ENCODE assay signal across 14 mouse cellular contexts in the genomic region with DNA sequence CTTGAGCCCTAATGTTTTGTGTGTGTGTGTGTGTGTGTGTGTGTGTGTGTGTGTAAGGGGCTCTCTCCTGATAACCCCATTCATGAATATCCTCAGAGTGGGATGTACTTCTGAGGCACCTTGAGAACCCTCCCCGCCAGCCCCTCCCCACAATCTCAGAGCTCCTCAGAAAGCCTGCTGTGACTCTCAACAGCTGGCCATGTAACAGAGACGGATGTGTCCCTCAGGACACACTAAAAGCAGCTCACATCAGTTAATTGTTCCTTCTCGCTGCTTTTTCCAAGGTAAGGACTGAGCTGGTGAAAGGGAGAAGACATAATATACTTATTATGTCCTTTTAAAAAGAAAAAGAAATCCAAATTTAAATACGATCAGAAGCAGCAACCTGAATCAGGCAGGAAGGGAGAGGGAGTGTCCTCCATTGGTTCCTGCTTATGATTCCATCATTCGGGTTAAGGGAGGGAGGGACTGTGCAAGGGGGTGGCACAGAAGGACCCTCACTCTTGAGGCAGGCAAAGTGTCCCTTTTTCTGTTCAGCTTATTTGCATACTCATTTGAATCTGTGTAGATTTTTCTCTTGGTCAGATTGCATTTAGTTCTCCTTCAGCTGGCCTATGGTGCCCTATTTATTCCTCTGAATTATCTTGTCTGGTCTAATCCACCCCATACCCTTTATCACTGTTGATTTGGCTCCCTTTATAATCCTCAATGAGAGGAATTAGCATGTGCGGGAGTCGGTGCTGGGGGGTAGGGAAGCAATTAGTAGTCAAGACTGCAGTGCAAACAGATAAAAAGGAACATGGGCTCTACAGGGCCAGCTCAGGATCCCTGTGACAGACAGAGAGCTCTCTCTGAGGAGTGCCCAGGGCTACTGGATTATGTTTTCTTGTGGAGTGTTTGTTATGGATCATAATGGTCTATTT. TPM values are rescaled to one million over a fixed set of nuclear protein-coding genes. Genes with fewer than 3 reads are reported as not detected.
DNase-seq lines count a peak whose midpoint lies in the region; ATAC-seq and TF ChIP-seq lines count a peak whose summit lies in the region.
"Had no signal": no experiment of that assay in that cellular context is flagged by ENCODE, and none has a peak within 500 bp of the region (broad histone marks: within the 10 kb centered on the region; RNA-seq: fewer than 3 reads in every experiment).

No protein-coding gene starts in this region.

- ATAC-seq in hindbrain, embryonic 11.5 days (ENCODE audit: low FRiP score), result peak; percentile 81
- peak; percentile 73 for ATAC-seq in midbrain, embryonic 14.5 days (ENCODE audit: low FRiP score, low TSS enrichment)
- no peak for ATAC-seq in intestine, postnatal 0 days

- H3K36me3 ChIP-seq in CH12.LX (replicated peaks in 1 of 2; ENCODE audit: control insufficient read depth in 1 of 2, insufficient read depth in 1 of 2, low read length in 1 of 2), result no peaks in the 10 kb centered on the region
- H3K36me3 ChIP-seq in hindbrain, embryonic 11.5 days (ENCODE audit: control insufficient read depth, insufficient read depth, low read length), result no peaks in the 10 kb centered on the region
- no peaks in the 10 kb centered on the region for H3K36me3 ChIP-seq in midbrain, embryonic 14.5 days (ENCODE audit: control insufficient read depth, insufficient read depth, low read length)
- H3K36me3 ChIP-seq in intestine, postnatal 0 days (ENCODE audit: control insufficient read depth, insufficient read depth), result no peaks in the 10 kb centered on the region
- H3K36me3 ChIP-seq: limb, embryonic 15.5 days; lung, embryonic 15.5 days had no signal

- no peak for DNase-seq in CH12.LX (ENCODE audit: extremely low read depth)
- DNase-seq in embryo, embryonic 11.5 days (ENCODE audit: low read depth, low spot score), result peak; percentile 24
- peak; percentile 33 for DNase-seq in hindbrain, embryonic 11.5 days (ENCODE audit: low spot score)
- DNase-seq in midbrain, embryonic 14.5 days, result peak; percentile 75
- DNase-seq in natural killer cell, adult 2 months (ENCODE audit: low spot score in 2 of 2), result no peak
- no peak for DNase-seq in layer of hippocampus, adult 11-12 months (ENCODE audit: low spot score)
- DNase-seq in layer of hippocampus, adult 9-11 months, result no peak
- DNase-seq: heart, postnatal 10 days; kidney, adult 9 months; layer of hippocampus, postnatal 36 days; thymus, postnatal 36 days had no signal

- peak overlapping the region; percentile 33; the same call in 1 of the 2 replicates for H3K4me2 ChIP-seq in CH12.LX (ENCODE audit: insufficient read depth, low read depth, poor library complexity, severe bottlenecking)
- H3K4me2 ChIP-seq in hindbrain, embryonic 11.5 days (replicated peaks; ENCODE audit: low read depth, low read length), result no peak overlapping the region; the same call in 1 of the 2 replicates
- H3K4me2 ChIP-seq in midbrain, embryonic 14.5 days (ENCODE audit: low read length), result no peak overlapping the region
- H3K4me2 ChIP-seq in intestine, postnatal 0 days (replicated peaks; ENCODE audit: low read depth), result no peak overlapping the region
- H3K4me2 ChIP-seq: limb, embryonic 15.5 days; lung, embryonic 15.5 days had no signal

- no peak overlapping the region for H3K27ac ChIP-seq in CH12.LX (ENCODE audit: insufficient read depth, low read depth)
- peak overlapping the region; percentile 49 for H3K27ac ChIP-seq in hindbrain, embryonic 11.5 days (ENCODE audit: low read depth, low read length)
- peak overlapping the region; percentile 75 for H3K27ac ChIP-seq in midbrain, embryonic 14.5 days (replicated peaks; ENCODE audit: low read depth, low read length)
- no peak overlapping the region for H3K27ac ChIP-seq in intestine, postnatal 0 days (ENCODE audit: low read depth, low read length)
- H3K27ac ChIP-seq: limb, embryonic 15.5 days; lung, embryonic 15.5 days had no signal

- no peaks in the 10 kb centered on the region for H3K9me3 ChIP-seq in CH12.LX (replicated peaks; ENCODE audit: low read length)
- H3K9me3 ChIP-seq in hindbrain, embryonic 11.5 days (ENCODE audit: control insufficient read depth, low read length), result no peaks in the 10 kb centered on the region
- no peaks in the 10 kb centered on the region for H3K9me3 ChIP-seq in midbrain, embryonic 14.5 days (ENCODE audit: control insufficient read depth, low read length)
- no peaks in the 10 kb centered on the region for H3K9me3 ChIP-seq in intestine, postnatal 0 days (ENCODE audit: control insufficient read depth)
- H3K9me3 ChIP-seq: limb, embryonic 15.5 days; lung, embryonic 15.5 days had no signal

- H3K4me1 ChIP-seq in CH12.LX (ENCODE audit: control insufficient read depth in 1 of 2, insufficient read depth in 2 of 2), result peaks cover 7 to 9% of the 10 kb centered on the region in 2 experiments; a peak in 3 of 4 replicates
- H3K4me1 ChIP-seq in hindbrain, embryonic 11.5 days (replicated peaks; ENCODE audit: control insufficient read depth, insufficient read depth, low read length), result 0 out of 2 replicates have a peak, but pooled peaks cover 2% of the 10 kb centered on the region
- H3K4me1 ChIP-seq in midbrain, embryonic 14.5 days (ENCODE audit: control insufficient read depth, insufficient read depth, low read length), result peaks cover 35% of the 10 kb centered on the region
- H3K4me1 ChIP-seq in intestine, postnatal 0 days (replicated peaks; ENCODE audit: control insufficient read depth, insufficient read depth, low read length), result no peaks in the 10 kb centered on the region
- H3K4me1 ChIP-seq: limb, embryonic 15.5 days; lung, embryonic 15.5 days had no signal

- no peak overlapping the region for H3K4me3 ChIP-seq in CH12.LX (replicated peaks in 1 of 3; ENCODE audit: low read depth in 2 of 3, low read length in 2 of 3, poor library complexity in 1 of 3)
- no peak overlapping the region for H3K4me3 ChIP-seq in hindbrain, embryonic 11.5 days (ENCODE audit: low read depth, low read length)
- no peak overlapping the region for H3K4me3 ChIP-seq in midbrain, embryonic 14.5 days (replicated peaks; ENCODE audit: low read depth, low read length)
- no peak overlapping the region for H3K4me3 ChIP-seq in intestine, postnatal 0 days (ENCODE audit: low read depth, low read length)
- H3K4me3 ChIP-seq: limb, embryonic 15.5 days; lung, embryonic 15.5 days had no signal

- no peak for TF ChIP-seq RAD21 in CH12.LX (IDR thresholded peaks at IDR 0.05; ENCODE audit: low read depth, low read length)

- peaks cover 48% of the 10 kb centered on the region for H3K27me3 ChIP-seq in CH12.LX (replicated peaks)
- H3K27me3 ChIP-seq in hindbrain, embryonic 11.5 days (ENCODE audit: control insufficient read depth, insufficient read depth, low read length), result no peaks in the 10 kb centered on the region
- H3K27me3 ChIP-seq in midbrain, embryonic 14.5 days (ENCODE audit: control insufficient read depth, insufficient read depth, low read length), result no peaks in the 10 kb centered on the region; the same call in 1 of the 2 replicates
- no peaks in the 10 kb centered on the region for H3K27me3 ChIP-seq in intestine, postnatal 0 days (replicated peaks; ENCODE audit: control insufficient read depth, insufficient read depth, low read length)
- H3K27me3 ChIP-seq: limb, embryonic 15.5 days; lung, embryonic 15.5 days had no signal

- no peak for TF ChIP-seq POLR2A in CH12.LX (IDR thresholded peaks at IDR 0.05; ENCODE audit: low read depth, low read length)

- H3K9ac ChIP-seq in CH12.LX (ENCODE audit: insufficient read depth, low read depth), result no peak overlapping the region
- no peak overlapping the region for H3K9ac ChIP-seq in hindbrain, embryonic 11.5 days (ENCODE audit: low read depth, low read length)
- no peak overlapping the region for H3K9ac ChIP-seq in midbrain, embryonic 14.5 days (replicated peaks; ENCODE audit: low read length)
- H3K9ac ChIP-seq in intestine, postnatal 0 days (ENCODE audit: low read depth, low read length), result no peak overlapping the region
- H3K9ac ChIP-seq: limb, embryonic 15.5 days; lung, embryonic 15.5 days had no signal

- in situ Hi-C loops in CH12.LX (cut with MboI; ENCODE audit: low pct_ligation_motif_present, low pct_unique_long_range_greater_than_20kb, low sequenced_read_pairs), result no loop called here

- TF ChIP-seq CTCF in CH12.LX (conservative IDR thresholded peaks at IDR 0.05 in 1 of 2, IDR thresholded peaks at IDR 0.05 in 1 of 2; ENCODE audit: low read depth in 2 of 2, low read length in 2 of 2), result no peak
- TF ChIP-seq CTCF in intestine, postnatal 0 days (IDR thresholded peaks at IDR 0.05; ENCODE audit: low read depth), result no peak

- H3K79me2 ChIP-seq in CH12.LX (replicated peaks; ENCODE audit: control insufficient read depth, extremely low read depth, insufficient read depth, poor library complexity, severe bottlenecking), result no peaks in the 10 kb centered on the region

- WGBS in hindbrain, embryonic 11.5 days, result 23% methylated on average over 7 of the region's 7 CpGs
- WGBS in midbrain, embryonic 14.5 days, result 15% methylated on average over 7 of the region's 7 CpGs
- WGBS in intestine, postnatal 0 days, result 26% methylated on average over 7 of the region's 7 CpGs

- no peak for TF ChIP-seq EP300 in CH12.LX (IDR thresholded peaks at IDR 0.05; ENCODE audit: low read length)

- dilution Hi-C loops in CH12.LX (cut with MboI; ENCODE audit: extremely low pct_ligation_motif_present, extremely low pct_unique_long_range_greater_than_20kb, low sequenced_read_pairs), result no loop called here

TF ChIP-seq in CH12.LX, 34 proteins besides CTCF, POLR2A, EP300 and RAD21 (continues in another document):
- no peak for TF ChIP-seq TBP (conservative IDR thresholded peaks at IDR 0.05; ENCODE audit: low read depth, low read length)
- no peak for TF ChIP-seq GABPA (IDR thresholded peaks at IDR 0.05; ENCODE audit: insufficient replicate concordance, low read depth, low read length)
- no peak for TF ChIP-seq HCFC1 (IDR thresholded peaks at IDR 0.05; ENCODE audit: low read depth, low read length)
- no peak for TF ChIP-seq UBTF (IDR thresholded peaks at IDR 0.05; ENCODE audit: low read depth, low read length)
- TF ChIP-seq IRF4 (IDR thresholded peaks at IDR 0.05; ENCODE audit: low read depth, low read length), result no peak
- TF ChIP-seq MAFK (IDR thresholded peaks at IDR 0.05; ENCODE audit: insufficient replicate concordance, low read length), result no peak
- no peak for TF ChIP-seq PAX5 (IDR thresholded peaks at IDR 0.05; ENCODE audit: low read length)
- no peak for TF ChIP-seq JUND (conservative IDR thresholded peaks at IDR 0.05; ENCODE audit: low read depth, low read length)
- no peak for TF ChIP-seq BHLHE40 (IDR thresholded peaks at IDR 0.05; ENCODE audit: low read depth, low read length)
- TF ChIP-seq MAZ (IDR thresholded peaks at IDR 0.05; ENCODE audit: low read depth, low read length), result no peak
- TF ChIP-seq NELFE (IDR thresholded peaks at IDR 0.05; ENCODE audit: low read depth, low read length), result no peak
- no peak for TF ChIP-seq NRF1 (IDR thresholded peaks at IDR 0.05; ENCODE audit: low read depth, low read length)

RNA-seq across cellular contexts. Expression of a gene that starts 27.4 kb away (rescaled TPM):
- not detected in 2 replicates for total RNA-seq in CH12.LX (2012; rRNA removed)
- total RNA-seq in CH12.LX (2014; rRNA removed), result not detected in 2 replicates
- not detected in 2 replicates for polyA plus RNA-seq in CH12.LX (2012; ENCODE audit: insufficient read length, low read depth)
- 5.0 and 6.2 TPM in 2 replicates for polyA plus RNA-seq in hindbrain, embryonic 11.5 days (2014; fragmentation: Nextera tagmentation; extraction: Ambion mirVana)
- 13.3 and 14.3 TPM in 2 replicates for polyA plus RNA-seq in midbrain, embryonic 14.5 days (2014; fragmentation: Nextera tagmentation; extraction: Ambion mirVana)
- 1.1 TPM in 2 replicates for polyA plus RNA-seq in intestine, postnatal 0 days (2015; fragmentation: Nextera tagmentation; extraction: Ambion mirVana)

Comparison
In these comparisons a context has a peak if more than half of its experiments do, and no peak if none do; other contexts are left out.
1. DNase-seq: peak in embryo, embryonic 11.5 days (single experiment), hindbrain, embryonic 11.5 days (single experiment) and midbrain, embryonic 14.5 days (single experiment); none in CH12.LX (single experiment), natural killer cell, adult 2 months (0 of 2), layer of hippocampus, adult 11-12 months (single experiment) and layer of hippocampus, adult 9-11 months (single experiment).
2. H3K27ac ChIP-seq: peak in hindbrain, embryonic 11.5 days (single experiment) and midbrain, embryonic 14.5 days (single experiment); none in CH12.LX (single experiment) and intestine, postnatal 0 days (single experiment).